Mouse (Mus musculus) cerebellum, postnatal 4 days (tissue): ENCODE measurements around the gene Galnt15.
A peak's percentile ranks its signal among the peaks of the same experiment; 100 is the strongest.
"Not testable (repeated sequence)": the region's sequence is repeated elsewhere in the genome, so short reads cannot be mapped to it uniquely, and the experiment has no call there.

Source experiments
- DNase-seq, 2 experiments: peaks; one replicate each; pipeline ENCODE4 v3.0.0; 2022; ENCODE audit warnings: low spot score in 2 of 2, mixed read lengths in 1 of 2

The Galnt15 gene

DNA sequence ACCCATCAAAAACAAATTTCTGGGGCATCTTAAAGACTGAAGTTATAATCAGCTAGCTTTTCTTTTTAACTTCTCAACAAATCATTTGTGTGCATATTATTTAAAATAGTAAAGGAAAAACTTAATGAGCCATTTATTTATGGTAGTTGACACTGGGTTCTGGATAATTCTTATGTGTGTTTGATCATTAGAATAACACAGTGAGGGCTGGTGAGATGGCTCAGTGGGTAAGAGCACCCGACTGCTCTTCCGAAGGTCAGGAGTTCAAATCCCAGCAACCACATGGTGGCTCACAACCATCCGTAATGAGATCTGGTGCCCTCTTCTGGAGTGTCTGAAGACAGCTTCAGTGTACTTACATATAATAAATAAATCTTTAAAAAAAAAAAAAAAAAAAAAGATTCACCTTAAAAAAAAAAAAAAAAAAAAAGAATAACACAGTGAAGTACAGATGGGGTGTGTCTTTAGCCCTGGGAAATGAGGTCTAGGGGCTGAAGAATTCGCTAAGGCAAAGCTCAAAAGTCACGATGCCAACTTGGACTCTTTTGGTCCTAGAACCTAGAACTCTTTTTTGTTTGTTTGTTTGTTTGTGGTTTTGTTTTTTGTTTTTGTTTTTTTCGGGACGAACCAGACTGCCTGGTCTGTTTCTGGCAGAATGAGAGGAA, 58.9 kb downstream of the Galnt15 start:
- not testable (repeated sequence) for DNase-seq

DNA sequence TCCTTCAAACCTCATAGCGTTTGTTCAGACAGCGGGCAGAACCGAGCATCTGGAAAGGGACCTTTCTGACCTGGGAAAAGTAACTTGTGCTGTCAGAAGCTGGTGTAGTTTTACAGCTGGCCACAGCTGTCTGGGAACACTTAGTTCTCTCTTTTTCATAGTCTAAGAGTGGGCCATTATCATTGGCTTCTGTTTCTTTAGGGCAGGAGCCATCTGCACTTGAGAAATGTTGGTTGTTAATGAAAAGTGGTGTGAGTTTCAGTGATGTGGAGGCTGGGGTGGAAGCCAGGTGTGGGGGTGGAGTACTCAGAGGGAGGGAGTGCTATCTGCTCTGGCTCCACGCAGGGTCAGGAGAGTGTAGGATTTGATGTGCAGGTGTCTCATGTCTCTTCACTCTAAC, 62.3 kb downstream of the Galnt15 start:
- DNase-seq: no peak

- no peak for DNase-seq
These were observed 62.9 kb downstream of the Galnt15 start for GRCm38 (mm10) chr14:32091704-32092103.

DNA sequence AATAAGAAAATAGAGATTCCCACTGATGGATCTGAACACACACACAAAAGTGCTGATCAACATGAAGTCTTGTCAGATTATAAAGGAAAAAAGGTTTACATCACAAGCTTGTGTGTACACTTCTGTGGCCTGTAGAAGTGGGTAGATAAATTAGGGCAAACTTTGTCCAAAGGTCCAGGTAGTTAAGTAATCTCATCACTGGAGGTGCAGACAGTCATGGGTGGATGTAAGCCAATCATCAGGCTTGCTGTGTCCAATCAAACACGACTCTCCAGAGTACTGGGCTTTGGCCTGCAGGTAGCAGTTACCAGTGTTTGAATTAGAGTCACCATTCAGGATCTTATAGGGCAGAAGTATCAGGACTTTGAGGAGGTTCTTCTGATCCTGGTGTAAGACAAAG, 64.2 kb downstream of the Galnt15 start:
- no peak for DNase-seq

- DNase-seq: peak in 1 of 2 experiments; percentile 15
These were observed 64.8 kb downstream of the Galnt15 start for GRCm38 (mm10) chr14:32093500-32094117.

DNA sequence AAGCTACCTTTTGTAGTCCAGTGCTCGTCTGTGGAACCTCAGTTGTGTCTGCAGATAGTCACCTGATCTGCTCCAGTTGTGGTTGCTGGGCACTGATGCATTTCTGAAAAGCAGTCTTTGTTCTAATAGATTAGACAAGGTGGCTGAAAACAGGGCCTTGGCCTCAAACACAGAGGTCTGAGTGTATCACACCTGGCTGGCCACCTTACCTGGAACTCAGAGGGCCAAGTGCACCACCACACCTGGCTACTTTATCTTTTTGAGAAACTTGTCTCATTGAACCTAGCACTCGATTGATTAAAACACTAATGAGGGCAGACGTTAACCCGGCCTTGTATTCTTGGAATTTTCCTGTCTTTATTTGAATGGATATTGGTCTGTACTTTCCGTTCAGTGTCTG, 66.9 kb downstream of the Galnt15 start:
- peak in 1 of 2 experiments; percentile 3 for DNase-seq

- DNase-seq: peak in 1 of 2 experiments; percentile 18
These were observed 68.0 kb downstream of the Galnt15 start for GRCm38 (mm10) chr14:32096740-32097139.

DNA sequence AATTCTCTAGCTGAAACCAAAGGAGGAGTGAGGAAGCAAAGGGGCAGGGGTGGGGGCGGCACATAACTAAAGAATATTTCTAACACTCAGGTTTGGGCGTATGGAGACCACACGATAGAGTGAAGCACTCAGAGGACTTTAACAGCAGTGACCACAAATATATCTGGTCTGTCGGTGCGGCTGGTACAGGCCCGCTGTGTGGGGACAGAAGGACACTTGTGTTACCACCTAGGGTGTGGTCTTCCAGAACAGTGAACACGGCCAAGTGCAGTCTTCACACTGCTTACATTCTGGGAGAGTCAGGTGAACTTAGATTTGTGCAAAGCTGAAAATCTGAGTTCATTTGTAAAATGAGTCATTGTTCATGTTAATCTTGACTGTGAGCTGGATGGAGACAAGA, 68.9 kb downstream of the Galnt15 start:
- peak in 1 of 2 experiments; percentile 3 for DNase-seq

DNA sequence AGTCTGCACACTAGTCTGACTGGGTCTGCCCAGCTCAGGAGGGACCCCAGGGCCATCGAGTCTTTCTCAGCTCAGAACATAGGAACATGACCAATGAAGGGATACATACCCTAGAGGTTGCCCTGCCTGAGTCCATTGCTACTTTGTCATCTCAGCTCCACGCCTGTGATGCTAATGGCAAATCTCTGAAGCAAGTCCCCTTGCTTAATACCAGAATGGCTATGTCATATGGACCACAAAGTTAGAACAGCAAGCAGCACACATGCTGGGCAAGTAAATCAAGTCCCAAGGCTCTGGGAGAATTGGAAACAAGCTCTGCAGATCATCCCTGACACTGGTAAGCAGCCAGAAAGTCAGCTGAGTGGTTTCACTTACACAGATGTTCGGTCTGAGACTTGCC, 70.2 kb downstream of the Galnt15 start:
- no peak for DNase-seq

GRCm38 (mm10) chr14:32103556-32103955, 74.8 kb downstream of the Galnt15 start:
- peak in 1 of 2 experiments; percentile 6 for DNase-seq

DNA sequence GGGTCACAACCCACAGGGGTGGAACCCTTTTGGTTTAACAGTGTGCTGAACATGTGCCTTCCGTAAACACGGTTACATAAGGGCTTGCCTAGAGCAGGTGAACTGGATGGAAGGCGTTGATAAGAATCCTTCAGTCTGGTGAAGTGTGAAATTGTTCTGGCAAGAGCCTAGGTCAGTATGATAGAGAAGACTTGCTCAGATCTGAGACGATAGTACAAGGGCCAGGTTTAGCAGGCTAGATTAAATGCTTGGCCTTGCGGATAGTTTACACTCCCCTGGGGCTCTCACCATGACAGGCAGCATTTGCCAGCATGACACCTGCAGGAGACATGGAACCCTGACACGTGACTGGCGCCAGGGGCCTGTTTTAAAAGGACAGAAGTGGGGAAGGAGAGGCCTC, 76.9 kb downstream of the Galnt15 start:
- DNase-seq: peak in 1 of 2 experiments; percentile 8

DNA sequence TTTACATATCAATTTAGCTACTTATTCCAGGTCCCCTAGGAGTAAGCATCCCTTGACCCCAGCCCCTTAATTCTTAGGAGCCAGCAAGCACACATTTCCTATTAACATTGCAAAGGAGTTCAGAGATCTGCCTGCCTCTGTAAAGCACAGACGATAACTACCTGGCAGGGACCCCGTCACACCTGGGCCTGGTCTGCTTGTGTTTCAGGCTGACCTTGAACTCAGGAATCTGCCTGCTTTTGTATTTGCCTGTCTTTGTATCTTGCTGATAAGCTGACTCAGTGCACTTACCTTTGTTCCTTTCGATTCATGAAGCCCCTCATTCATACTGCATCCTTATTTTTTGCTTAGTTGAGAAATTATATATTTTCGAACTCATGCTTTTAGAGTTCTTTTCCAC, 78.1 kb downstream of the Galnt15 start:
- no peak for DNase-seq
